Mouse (Mus musculus) heart, embryonic 10.5 days (tissue): ENCODE measurements around the gene Sbf2. TPM values are rescaled to one million over a fixed set of nuclear protein-coding genes. Genes with fewer than 3 reads are reported as not detected.

Experiments
- DNase-seq: peaks from one replicate; pipeline ENCODE4 v3.0.0-alpha.2; 2017; ENCODE audit warnings: low spot score
- H3K27ac ChIP-seq: fragments of 300-500 bp; sonication (generic); 2 replicates; pipeline ENCODE4 v1.5.1; 2016; ENCODE audit warnings: mild to moderate bottlenecking
- H3K27me3 ChIP-seq: fragments of 300-500 bp; sonication (generic); 2 replicates; pipeline ENCODE4 v1.6.1; 2016; ENCODE audit warnings: mild to moderate bottlenecking; ENCODE audit not compliant: poor library complexity, insufficient read depth, severe bottlenecking
- H3K36me3 ChIP-seq: fragments of 300-500 bp; sonication (generic); 2 replicates; pipeline ENCODE4 v1.6.1; 2016; ENCODE audit warnings: mild to moderate bottlenecking, moderate library complexity
- H3K4me1 ChIP-seq: fragments of 300-500 bp; sonication (generic); 2 replicates; pipeline ENCODE4 v1.6.1; 2016; ENCODE audit warnings: mild to moderate bottlenecking
- H3K4me3 ChIP-seq: fragments of 300-500 bp; sonication (generic); 2 replicates; pipeline ENCODE4 v1.5.1; 2016; ENCODE audit warnings: mild to moderate bottlenecking, moderate library complexity
- H3K9me3 ChIP-seq: fragments of 300-500 bp; sonication (generic); 2 replicates; pipeline ENCODE4 v1.6.1; 2016; ENCODE audit warnings: mild to moderate bottlenecking, moderate library complexity
- WGBS: fragments of 180-500 bp; shearing (Covaris S2); methylation state at CpG from one replicate; pipeline ENCODE4 v1.1.7; 2016; 5-methylcytosine and 5-hydroxymethylcytosine counted together
- polyA plus RNA-seq: library from polyadenylated mRNA; unstranded; fragments of >200 nt; fragmentation: Nextera tagmentation; extraction: Ambion mirVana; gene quantifications from 2 replicates; pipeline ENCODE4 v1.2.1, GENCODE M21; 2016

Gene Sbf2
- polyA plus RNA-seq, 1 experiment from 2014 or later, result 28.6 TPM

GRCm38 (mm10) chr7:110627486-110628272, 13.0 kb upstream of the Sbf2 start, which contains the start of gene Adm:
Gene Adm (plus strand): TSS chr7:110627661.
- Histone ChIP-seq H3K4me3 (peak within 1 kb of the TSS; percentile 70), H3K36me3 (no peaks in the 10 kb centered on the region), H3K4me1 (peaks cover 60% of the 10 kb centered on the region), H3K27me3 (peaks cover 73% of the 10 kb centered on the region), H3K27ac (peak within 1 kb of the TSS; percentile 75), H3K9me3 (no peaks in the 10 kb centered on the region)
- no peak for DNase-seq
- WGBS, result under 1% methylated on average over 30 of the region's 30 CpGs

DNA sequence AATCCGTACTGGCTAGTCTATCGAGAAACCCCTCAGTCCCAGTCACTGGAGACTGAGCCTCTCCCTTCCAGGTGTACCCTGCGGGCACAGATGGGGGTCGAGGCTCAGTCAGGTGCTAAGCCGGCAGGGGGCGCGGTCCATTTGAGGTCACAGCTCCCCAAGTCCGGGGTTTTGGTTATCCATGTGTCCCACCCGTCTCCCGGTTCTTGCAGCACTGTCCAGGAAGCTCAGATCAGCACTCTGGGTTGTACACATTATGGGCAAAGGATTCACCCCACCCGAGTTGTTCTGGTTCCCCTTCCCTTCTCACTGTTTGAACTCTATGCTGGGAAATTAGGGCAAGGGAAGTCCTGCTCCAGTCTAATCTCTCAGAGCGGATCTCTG, 12.4 kb upstream of the Sbf2 start:
- Histone ChIP-seq H3K4me1 (peaks cover 54% of the 10 kb centered on the region), H3K9me3 (no peaks in the 10 kb centered on the region), H3K27ac (0 out of 2 replicates have a peak overlapping the region, but pooled peaks have one; percentile 75), H3K4me3 (peak overlapping the region; percentile 70), H3K36me3 (no peaks in the 10 kb centered on the region), H3K27me3 (peaks cover 73% of the 10 kb centered on the region)
- 1% methylated on average over 12 of the region's 12 CpGs for WGBS
- DNase-seq, result no peak

GRCm38 (mm10) chr7:110626186-110627098, 11.7 kb upstream of the Sbf2 start:
- no peak for DNase-seq
- 3% methylated on average over 28 of the region's 28 CpGs for WGBS
- H3K9me3 ChIP-seq, result no peaks in the 10 kb centered on the region
- H3K4me1 ChIP-seq, result peaks cover 54% of the 10 kb centered on the region
- H3K27ac ChIP-seq, result peak overlapping the region; percentile 47
- peak overlapping the region; percentile 70 for H3K4me3 ChIP-seq
- H3K27me3 ChIP-seq, result peaks cover 70% of the 10 kb centered on the region
- H3K36me3 ChIP-seq, result no peaks in the 10 kb centered on the region

DNA sequence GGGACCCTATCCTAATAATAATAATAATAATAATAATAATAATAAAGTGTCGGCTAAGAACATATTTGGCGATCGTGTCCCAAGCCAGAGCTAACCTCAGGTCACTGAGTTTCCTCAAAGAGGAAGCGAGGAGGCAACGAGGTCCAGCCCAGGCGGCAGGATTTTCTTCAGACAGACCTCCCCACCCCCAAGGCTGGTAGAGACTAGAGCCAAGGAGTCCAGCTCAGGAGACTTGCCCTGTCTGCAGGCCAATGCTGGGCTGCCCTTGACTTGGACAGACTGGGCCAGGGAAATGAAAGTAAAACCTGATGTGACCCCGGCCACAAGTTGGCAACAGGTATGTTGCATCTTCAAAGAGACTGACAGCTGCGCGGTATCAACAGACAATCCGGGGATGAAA, 10.8 kb upstream of the Sbf2 start:
- H3K9me3 ChIP-seq, result no peaks in the 10 kb centered on the region
- peaks cover 46% of the 10 kb centered on the region for H3K4me1 ChIP-seq
- H3K4me3 ChIP-seq, result peak overlapping the region; percentile 70
- WGBS, result 63% methylated on average over 10 of the region's 10 CpGs
- DNase-seq, result no peak
- peaks cover 63% of the 10 kb centered on the region for H3K27me3 ChIP-seq
- H3K27ac ChIP-seq, result no peak overlapping the region
- no peaks in the 10 kb centered on the region for H3K36me3 ChIP-seq

GRCm38 (mm10) chr7:110624961-110625360, 10.2 kb upstream of the Sbf2 start:
- Histone ChIP-seq H3K4me1 (peaks cover 46% of the 10 kb centered on the region), H3K27me3 (peaks cover 62% of the 10 kb centered on the region), H3K4me3 (no peak overlapping the region), H3K36me3 (no peaks in the 10 kb centered on the region), H3K27ac (no peak overlapping the region), H3K9me3 (no peaks in the 10 kb centered on the region)
- WGBS, result 81% methylated on average over 13 of the region's 13 CpGs
- DNase-seq, result no peak

GRCm38 (mm10) chr7:110624067-110624466, 9.3 kb upstream of the Sbf2 start:
- H3K36me3 ChIP-seq, result no peaks in the 10 kb centered on the region

DNA sequence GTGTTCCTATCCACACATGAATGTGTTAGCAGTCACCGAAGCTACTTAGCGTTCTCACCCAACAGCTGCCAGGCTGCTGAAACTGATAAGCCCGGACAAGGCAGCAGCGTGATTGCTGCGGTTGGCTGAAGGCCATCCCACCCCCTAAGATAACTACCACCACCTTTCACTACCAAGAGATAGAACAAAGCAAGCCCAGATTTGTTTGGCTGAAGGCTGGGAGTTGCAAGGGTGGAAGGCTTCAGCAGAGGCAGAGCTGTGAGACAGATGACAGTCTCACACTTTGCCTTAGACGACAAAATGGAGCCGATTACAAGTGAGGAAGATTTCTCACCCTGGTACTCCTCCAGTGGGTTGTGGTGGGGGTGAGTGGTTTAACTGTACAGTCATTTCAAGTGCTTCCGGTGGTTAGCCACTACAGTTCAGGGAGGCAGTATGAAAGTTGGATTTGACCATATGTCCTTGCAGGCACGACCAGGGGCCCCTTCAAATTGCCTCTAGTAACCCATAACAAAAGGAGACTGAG, 4.4 kb upstream of the Sbf2 start:
- 7% methylated on average over 9 of the region's 9 CpGs for WGBS
- Histone ChIP-seq H3K9me3 (no peaks in the 10 kb centered on the region), H3K27me3 (peaks cover 6% of the 10 kb centered on the region), H3K27ac (peak overlapping the region; percentile 73), H3K36me3 (no peaks in the 10 kb centered on the region), H3K4me3 (peak overlapping the region; percentile 24), H3K4me1 (peaks cover 26% of the 10 kb centered on the region)
- DNase-seq, result peak; percentile 88

More at GRCm38 (mm10) chr7:110624067-110624466, 9.3 kb upstream of the Sbf2 start:
- Histone ChIP-seq H3K27me3 (peaks cover 55% of the 10 kb centered on the region), H3K4me3 (no peak overlapping the region), H3K27ac (no peak overlapping the region), H3K4me1 (peaks cover 51% of the 10 kb centered on the region), H3K9me3 (no peaks in the 10 kb centered on the region)
- DNase-seq, result no peak
- WGBS, result 53% methylated on average over 2 of the region's 2 CpGs

DNA sequence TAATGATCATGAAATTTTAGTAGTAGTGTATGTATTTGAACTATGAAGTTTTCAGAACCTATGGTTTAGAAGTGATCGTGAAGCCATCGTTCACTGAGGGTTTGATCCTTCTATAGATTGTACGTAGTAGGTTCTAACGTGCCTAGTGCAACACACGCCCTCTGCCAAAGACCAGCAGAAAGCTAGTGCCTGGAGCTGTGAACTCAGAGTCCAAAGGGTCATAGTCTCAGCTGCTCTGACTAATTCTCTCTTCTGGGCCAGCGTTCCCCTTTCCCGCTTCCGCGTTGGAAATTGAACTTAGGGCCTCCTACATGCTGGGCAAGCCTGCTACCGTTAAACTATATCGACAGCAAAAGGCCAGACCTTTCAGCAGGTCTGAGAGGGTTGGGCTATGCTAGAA, 1.1 kb upstream of the Sbf2 start:
- WGBS, result 10% methylated on average over 11 of the region's 11 CpGs
- peak overlapping the region; percentile 87 for H3K4me3 ChIP-seq
- H3K36me3 ChIP-seq, result no peaks in the 10 kb centered on the region
- peak overlapping the region; percentile 98 for H3K27ac ChIP-seq
- no peaks in the 10 kb centered on the region for H3K9me3 ChIP-seq
- DNase-seq, result no peak
- H3K27me3 ChIP-seq, result no peaks in the 10 kb centered on the region
- H3K4me1 ChIP-seq, result peaks cover 40% of the 10 kb centered on the region

GRCm38 (mm10) chr7:110615151-110615631, 469 bp upstream of the Sbf2 start:
- Histone ChIP-seq H3K27ac (peak overlapping the region; percentile 98), H3K27me3 (no peaks in the 10 kb centered on the region), H3K4me3 (peak overlapping the region; percentile 87), H3K36me3 (no peaks in the 10 kb centered on the region), H3K9me3 (no peaks in the 10 kb centered on the region), H3K4me1 (peaks cover 37% of the 10 kb centered on the region)
- DNase-seq, result peak; percentile 82
- 1% methylated on average over 20 of the region's 20 CpGs for WGBS

GRCm38 (mm10) chr7:110613381-110614132, 1.2 kb downstream of the Sbf2 start:
- no peaks in the 10 kb centered on the region for H3K36me3 ChIP-seq
- peak overlapping the region; percentile 87 for H3K4me3 ChIP-seq
- no peak for DNase-seq
- H3K27me3 ChIP-seq, result no peaks in the 10 kb centered on the region
- peaks cover 22% of the 10 kb centered on the region for H3K4me1 ChIP-seq
- no peaks in the 10 kb centered on the region for H3K9me3 ChIP-seq
- H3K27ac ChIP-seq, result peak overlapping the region; percentile 98
- WGBS, result 4% methylated on average over 17 of the region's 17 CpGs

GRCm38 (mm10) chr7:110606906-110607305, 7.8 kb downstream of the Sbf2 start:
- no peak overlapping the region for H3K27ac ChIP-seq
- no peaks in the 10 kb centered on the region; the same call in 1 of the 2 replicates for H3K4me1 ChIP-seq
- DNase-seq, result no peak
- no peak overlapping the region for H3K4me3 ChIP-seq
- WGBS, result 93% methylated on average over 1 of the region's 1 CpGs
- no peaks in the 10 kb centered on the region for H3K27me3 ChIP-seq
- H3K9me3 ChIP-seq, result no peaks in the 10 kb centered on the region
- peaks cover 4% of the 10 kb centered on the region; the same call in 1 of the 2 replicates for H3K36me3 ChIP-seq

- Histone ChIP-seq H3K4me3 (no peak overlapping the region), H3K9me3 (no peaks in the 10 kb centered on the region), H3K4me1 (no peaks in the 10 kb centered on the region), H3K27me3 (no peaks in the 10 kb centered on the region), H3K27ac (no peak overlapping the region), H3K36me3 (peaks cover 4% of the 10 kb centered on the region; the same call in 1 of the 2 replicates)
- 75% methylated on average over 4 of the region's 4 CpGs for WGBS
- no peak for DNase-seq
Observed at GRCm38 (mm10) chr7:110605476-110605875, 9.2 kb downstream of the Sbf2 start.
